Mouse (Mus musculus) lung, postnatal 4 days (tissue): ENCODE results near the gene Ltk.
"Not testable (repeated sequence)": the region's sequence is repeated elsewhere in the genome, so short reads cannot be mapped to it uniquely, and the experiment has no call there.

Experiments used
- DNase-seq, 2 experiments: peaks; one replicate each; pipeline ENCODE4 v3.0.0; 2021

Ltk gene

DNA sequence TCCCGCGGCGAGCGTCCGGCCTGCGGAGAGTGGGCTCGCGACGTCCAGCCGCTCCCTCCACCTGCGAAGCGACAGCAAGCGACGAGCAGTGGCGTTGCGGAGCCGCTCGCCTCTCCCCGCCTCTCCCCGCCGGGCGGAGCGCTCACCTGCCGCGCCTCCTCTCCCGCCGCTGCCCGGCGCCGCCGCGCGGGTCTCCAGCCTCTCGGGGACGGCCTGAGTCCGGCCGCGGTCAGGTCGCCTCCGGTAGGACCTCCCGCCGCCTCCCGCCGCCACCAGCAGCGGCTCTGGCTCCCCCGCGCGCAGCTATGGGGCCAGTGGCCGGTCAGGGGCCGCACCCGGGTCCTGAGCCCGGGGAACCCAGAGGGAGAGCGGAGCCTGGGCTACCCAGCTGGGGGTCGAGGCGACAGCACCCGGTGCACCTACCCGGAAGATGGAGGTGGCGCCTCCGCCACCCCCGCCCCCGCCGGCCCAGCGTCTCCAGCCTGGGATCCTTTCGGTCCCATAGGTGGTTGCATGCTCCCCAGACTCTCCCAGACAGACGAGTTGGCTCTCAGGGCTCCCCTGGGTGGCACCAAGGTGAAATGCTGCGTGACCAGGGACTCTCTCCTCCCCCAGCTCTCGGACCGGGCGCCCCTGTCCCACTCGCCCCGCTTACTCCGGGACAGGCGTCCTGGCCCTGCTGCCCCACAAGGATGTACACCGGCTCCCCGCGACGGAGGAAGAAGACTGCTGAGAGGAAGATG, 2.0 kb downstream of the Ltk start:
- peak; percentile 46 to 54 for DNase-seq

DNA sequence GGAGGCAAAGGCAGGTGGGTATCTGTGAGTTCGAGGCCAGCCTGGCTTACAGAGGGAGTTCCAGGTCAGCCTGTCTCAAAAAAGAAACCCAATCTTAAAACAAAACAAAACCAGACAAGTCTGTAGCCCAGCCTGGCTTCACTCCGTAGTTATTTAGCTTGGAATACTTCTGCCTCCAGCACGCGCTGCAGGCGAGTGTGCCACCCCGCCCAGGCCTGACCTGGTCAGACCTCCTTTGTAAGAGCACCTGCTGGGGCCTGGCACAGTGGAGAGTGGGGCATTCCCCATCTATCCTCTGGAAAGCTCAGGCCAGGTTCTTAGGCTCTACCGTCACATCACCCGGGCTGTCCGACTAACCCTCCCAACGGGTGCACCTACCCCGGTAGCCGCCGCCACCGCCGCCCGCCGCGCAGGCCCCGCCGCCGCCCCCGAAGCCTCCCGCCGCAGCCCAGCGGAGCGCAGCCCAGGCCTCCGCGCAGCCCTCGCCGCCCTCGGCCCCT, 2.6 kb downstream of the Ltk start:
- DNase-seq: no peak

DNA sequence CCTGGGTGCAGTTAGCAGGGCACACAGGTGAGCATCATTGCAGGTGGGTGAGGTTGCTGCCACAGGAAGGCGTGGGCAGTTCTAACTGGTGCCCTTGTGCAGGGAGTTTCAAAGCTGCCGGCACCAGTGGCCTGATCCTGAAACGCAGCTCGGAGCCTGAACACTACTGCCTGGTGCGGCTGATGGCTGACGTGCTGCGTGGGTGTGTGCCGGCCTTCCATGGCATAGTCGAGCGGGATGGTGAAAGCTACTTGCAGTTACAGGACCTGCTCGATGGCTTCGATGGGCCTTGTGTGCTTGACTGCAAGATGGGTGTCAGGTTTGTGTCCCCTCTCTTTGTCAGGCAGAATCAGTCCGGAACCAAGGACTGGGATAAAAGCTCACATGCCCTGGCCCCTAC, 11.0 kb downstream of the Ltk start:
- DNase-seq: no peak

DNA sequence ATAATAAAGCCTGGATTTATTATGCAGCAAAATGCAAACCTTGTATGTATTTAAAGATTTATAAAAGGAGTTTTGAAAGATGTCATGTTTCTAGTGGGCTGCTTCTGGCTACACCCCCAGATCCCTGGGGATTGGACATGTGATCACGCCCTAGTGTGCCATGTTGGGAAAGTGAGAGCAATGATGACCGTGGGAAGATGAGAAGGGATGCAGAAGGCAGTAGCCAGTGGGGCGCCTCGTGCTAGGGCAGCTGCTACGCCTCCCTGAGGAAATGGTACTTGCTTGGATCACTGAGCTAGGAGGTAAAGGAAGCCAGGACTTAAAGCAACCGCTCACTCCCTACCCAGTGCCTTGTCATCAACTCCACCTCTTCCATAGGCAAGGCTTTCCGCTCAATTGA, 12.7 kb downstream of the Ltk start:
- no peak for DNase-seq

DNA sequence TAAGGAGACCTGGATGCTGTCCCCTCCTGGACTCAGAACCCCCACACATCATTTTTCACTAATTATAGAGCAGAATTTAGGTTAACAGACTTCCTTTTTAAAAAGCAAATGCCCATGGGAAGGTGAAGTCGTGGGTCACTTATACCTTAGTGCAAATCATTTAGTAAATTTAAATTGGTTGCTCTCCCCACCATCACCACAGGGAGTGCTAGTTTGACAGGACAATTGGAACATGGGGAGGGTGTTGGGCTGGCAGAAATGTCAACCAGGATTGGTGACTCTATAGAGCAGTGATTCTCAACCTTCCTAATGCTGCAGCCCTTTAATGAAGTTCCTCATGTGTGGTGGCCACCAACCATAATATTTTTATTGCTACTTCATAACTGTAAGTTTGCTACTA, 14.9 kb downstream of the Ltk start:
- peak in 1 of 2 experiments; percentile 34 for DNase-seq

DNA sequence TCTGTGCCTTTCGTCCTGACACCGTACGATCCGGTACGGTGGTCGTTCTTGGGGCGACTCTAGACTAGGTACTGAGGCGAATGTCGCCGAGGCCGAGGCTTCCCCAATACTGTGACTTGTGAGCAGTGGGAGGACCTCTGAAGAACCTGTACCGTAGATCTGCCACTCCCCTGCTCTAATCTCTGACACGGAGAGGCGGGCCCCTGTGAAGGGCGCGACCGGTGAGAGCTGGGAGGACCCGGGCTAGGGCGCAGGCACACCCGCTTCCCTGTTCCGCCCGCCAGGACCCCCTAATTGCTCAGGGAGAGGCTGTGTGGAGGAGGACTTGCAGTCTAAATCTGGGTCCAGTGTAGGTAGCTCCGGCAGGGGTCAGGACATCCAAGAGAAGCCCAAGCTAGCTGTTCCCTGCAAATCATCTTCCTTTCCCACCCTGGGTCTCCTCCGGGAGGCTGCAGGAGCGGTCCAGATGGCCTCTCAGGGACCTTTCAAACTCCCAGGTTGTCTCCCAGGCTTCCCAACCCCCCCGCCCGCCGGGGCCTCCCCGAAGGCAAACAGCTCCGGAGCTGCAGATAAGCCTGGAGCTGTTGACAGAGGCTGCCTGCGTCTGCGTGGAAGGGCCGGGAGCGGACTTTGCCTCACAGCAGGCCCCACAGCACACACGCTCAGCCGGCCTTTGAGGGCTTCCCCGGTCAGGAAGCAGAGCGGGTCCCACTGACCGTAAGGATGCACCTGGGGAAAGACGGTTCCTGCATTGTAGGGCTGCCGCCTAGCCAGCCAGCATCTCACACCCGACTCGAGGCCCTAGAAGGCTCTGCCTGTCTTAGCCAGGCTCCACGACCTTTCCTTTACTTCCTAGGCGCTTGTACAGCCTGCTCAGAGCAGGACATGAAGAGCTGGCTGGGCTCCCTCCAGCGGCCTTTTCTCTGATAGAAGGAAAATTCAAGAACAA, 15.8 kb downstream of the Ltk start:
- DNase-seq: peak; percentile 35 to 50

DNA sequence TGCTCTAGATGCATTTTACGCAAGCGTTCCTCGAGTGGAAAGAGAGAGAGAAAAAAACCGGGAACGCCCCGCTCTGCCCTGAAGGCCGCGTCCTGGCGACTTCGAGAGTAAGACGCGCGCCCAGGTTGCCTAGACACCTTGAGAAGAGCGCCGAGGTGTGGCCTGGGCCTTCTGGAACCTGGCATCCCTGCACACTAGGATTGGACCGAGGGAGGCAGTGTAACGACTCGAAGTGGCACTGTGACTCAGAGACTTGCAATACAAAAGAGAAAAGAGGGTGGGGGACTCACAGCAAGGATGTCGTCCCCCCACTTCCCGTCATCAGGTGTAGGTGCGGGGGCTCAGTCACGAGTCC, 16.4 kb downstream of the Ltk start:
- DNase-seq: peak; percentile 34 to 53

DNA sequence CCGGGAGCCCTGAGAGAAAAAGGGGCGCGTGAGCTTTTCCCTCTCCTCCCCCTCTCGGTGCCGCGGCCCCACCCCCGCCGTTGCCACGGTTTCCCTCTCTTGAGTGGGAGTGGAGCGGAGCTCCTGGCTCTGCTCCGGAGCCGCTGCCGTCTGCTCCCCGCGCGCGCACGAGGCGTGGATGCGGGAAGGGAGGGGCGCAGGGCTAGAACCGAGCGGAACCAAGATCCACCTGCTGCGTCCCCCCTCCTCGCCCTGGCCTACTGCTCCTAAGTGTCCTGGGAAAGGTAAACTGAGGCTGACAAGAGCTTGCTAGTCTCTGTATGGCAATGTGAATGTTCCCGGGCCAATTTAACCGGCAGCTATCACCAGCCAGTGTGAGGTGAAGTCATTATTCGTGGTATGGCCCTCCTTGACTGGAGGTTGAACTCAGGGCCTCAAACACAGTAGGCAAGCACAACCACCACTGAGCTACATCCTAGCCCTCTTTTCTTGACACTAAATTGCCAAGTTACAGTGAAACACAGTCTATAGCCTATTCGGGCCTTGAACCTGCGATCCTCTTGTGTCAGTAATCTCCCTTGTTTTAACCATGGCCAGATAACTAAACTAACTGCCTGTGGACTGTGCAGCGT, 16.9 kb downstream of the Ltk start:
- no peak for DNase-seq

DNA sequence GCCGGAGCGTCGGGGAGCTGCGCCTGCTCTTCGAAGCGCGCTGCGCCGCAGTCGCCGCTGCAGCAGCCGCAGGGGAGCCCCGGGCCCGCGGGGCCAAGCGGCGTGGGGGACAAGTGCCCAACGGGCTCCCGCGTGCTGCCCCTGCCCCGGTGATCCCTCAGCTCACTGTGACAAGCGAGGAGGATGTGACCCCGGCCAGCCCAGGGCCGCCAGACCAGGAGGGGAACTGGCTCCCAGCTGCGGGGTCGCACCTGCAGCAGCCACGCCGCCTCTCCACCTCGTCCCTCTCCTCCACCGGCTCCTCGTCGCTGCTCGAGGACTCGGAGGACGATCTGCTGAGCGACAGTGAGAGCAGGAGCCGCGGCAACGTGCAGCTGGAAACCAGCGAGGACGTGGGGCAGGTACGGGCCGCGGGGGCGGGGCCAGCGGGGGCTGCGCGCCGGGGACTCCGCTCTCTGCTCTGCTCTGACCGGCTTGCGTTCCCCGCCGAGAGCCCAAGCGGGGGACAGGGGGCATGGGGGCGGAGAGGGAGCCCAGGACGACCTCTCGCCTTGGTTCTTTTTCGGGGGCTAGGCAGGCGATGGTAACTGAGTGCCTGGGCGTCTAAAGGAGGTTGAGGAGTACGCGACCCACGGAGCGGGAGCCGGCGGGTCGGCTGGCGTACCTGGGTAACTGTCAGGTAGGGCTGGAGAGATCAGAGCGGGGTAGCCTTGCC, 17.6 kb downstream of the Ltk start:
- peak; percentile 43 to 52 for DNase-seq

DNA sequence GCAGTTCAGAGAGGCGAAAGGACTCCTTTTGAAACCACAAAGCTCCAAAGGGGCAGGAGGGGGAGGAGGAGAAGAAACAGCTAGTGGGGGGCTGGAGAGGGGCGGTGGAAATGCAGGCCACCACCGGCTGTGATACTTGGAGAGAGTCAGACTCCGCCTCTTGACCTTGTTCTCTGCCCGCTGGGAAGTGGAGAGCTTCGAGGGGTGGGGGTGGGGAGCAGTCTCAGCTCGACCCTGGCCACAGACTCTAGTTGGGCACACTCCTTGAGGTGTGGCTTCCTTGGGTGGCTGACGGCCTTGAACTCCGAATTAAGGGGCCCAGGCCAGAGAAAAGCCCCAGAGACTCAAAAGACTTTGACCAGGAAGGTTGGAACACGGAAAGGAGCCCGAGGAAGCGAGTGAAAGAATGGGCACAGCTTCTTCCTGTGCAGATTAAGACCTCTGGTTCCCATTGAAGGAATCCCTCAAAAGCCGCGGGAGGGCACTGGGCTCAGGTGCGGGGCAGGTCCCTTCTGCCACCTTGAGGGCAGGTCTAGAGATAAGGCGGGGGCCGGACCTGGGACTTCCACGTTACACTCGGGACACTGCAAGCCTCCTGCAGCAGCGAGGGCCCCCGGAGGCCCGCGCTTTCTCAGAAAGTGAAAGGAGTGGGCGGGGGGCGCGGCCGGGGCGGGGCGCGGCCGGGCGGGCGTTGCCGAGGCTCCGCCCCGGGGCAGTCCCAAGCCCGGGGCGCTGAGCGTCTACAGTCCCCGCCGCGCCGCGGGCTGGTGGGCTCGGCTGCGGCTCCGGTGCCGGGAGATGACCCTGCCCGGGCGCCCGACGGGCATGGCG, 18.4 kb downstream of the Ltk start, which contains the start of gene Itpka:
Gene Itpka, plus strand, starts transcription at position 757 of the 831 bp plus-strand sequence.
- peak; percentile 71 to 75 for DNase-seq

DNA sequence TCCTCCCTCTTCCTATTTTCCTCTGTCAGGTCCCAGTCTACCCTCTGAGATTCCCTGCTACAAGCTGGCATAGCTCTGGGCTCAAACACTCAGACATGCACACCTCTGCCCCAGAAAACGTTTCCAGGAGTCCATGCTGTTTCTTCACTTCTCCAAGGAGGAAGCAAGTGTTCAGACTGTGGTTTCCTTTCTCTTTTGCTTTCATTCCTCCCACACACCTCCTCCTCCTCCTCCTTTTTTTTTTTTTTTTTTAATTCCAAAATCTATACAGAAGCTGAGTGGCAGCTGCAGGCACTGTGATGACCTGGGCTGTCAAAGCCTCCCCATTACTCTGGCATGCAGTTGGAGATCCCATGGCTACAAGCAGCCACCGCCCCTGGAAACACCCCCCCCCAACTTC, 19.7 kb downstream of the Ltk start:
- DNase-seq: no peak

DNA sequence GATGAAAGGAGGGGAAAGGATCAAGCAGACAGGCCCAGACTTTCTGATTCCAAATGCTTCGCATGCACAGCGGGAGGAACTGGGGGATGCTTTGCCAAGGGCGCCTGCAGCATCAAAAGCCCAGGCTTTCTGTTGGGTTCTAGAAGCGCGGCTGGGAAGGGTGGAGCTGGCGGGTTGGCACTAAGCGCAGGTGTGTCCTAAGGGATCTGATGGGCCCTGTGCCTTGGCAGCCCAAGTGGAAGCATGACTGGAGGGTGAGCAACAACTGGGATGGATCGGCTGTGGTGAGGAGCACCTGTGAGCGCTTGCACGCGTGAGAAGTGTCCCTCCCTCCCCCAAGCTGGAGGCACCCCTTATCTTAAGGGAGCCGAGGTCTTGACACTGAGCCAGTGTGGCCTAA, 23.1 kb downstream of the Ltk start:
- DNase-seq: no peak

DNA sequence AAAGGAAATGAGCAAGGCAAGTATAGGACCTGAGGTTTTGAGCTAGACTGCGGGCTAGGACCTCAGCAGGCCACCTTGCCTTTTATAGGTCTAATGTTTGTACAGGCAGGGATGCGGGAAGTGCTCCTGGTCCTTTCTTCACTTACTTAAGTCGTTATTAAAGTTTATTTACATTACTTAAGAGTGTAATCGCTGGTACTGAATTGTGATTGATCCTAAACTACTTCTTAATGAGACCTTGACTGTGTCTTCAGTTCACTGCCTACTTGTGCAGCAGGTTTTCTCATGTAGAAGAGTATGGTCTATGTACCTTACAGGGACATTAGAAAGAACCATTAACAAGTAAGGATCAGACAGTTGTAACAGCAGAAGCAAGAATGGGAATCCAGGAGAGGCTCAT, 29.5 kb downstream of the Ltk start:
- DNase-seq: no peak

DNA sequence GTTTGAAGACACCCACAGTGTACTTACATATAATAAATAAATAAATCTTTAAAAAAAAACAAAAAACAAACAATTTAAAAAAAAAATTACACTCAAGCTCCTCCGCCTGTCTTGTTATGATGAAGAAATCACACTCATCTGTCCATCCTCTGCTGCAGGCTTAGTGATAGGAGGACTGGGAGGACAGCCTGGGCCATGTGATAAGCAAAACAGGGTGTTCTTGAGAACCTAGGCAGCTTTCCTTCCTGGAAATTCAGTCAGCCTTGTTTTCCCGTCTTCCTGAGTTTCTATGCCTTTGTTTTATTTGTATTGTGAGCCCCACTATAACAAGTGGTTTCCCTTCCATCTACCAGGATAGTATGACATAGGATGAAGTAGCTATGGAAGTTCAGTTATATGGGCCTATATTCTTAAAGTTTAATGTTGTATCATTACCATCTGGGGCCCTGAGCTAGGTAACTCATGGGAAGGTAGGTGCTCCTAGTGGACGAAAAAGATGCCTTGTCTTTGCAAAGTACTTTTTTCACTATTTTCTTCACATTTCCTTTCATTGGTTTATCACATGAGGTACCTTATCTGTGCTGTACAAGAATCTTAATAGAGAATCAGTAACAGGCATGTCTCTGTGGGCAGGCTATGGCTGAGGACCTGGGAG, 32.3 kb downstream of the Ltk start:
- no peak for DNase-seq

DNA sequence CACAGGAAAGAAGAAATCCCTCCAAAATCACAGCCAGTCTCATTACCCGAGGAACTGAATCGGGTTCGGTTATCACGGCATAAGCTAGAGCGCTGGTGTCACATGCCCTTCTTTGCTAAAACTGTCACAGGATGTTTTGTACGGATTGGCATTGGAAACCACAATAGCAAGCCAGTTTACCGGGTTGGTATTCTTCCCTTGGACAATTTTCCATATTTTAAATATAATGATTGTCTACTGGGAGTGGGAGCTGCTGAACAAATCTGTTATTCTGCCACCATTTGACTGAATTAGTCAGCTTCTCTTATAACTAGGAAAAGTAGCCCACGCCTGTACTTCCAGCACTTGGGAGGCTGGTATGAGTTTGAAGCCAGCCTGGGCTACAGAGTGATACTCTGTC, 39.2 kb downstream of the Ltk start:
- DNase-seq: no peak

DNA sequence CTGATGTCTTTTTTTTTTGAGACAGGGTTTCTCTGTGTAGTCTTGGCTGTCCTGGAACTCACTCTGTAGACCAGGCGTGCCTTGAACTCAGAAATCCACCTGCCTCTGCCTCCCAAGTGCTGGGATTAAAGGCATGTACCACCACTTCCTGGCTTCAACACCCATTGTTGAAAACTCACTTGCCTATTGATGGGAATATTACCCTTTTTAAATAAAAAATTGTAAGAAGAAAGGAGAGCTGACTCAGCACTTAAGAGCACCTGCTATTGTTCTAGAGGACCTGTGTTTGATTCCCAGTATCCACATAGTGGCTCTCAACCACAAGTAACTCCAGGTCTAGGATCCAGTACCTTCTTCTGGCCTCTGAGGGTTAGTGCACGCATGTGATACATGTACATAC, 44.4 kb downstream of the Ltk start:
- not testable (repeated sequence) for DNase-seq

DNA sequence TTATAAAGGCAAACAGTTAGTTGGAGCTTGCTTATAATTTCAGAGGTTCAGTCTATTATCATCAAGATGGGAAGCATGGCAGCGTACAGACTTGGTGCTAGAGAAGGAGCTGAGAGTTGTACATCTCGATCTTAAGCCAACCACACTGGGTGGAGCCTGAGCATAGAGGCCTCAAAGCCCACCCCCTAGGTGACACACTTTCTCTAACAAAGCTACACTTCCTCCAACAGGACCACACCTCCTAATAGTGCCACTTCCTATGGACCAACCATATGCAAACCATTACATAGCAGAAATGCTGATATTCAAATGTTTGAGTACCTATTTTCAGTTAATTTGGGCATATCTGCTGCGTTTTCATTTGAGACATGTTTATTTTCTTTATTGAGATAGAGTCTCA, 50.2 kb downstream of the Ltk start:
- DNase-seq: no peak

DNA sequence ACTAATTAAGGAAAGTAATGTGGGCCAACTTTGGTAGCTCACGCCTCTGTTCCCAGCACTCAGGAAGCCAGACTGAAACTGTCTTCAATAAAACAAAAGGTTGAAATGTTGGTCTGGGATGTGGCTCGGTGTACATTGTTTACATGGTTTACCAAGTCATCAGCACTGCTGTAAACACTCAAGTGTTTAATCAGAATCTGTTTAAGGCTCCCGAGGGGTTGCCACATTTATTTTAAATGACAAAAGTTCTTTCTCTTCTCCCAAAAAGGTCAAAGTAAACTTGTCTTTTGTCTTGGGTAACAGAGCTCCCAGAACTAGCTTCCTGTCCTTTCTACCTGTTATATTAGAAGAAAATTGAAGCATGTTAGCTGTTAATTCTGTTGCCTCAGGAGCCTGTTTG, 52.6 kb downstream of the Ltk start:
- DNase-seq: no peak

DNA sequence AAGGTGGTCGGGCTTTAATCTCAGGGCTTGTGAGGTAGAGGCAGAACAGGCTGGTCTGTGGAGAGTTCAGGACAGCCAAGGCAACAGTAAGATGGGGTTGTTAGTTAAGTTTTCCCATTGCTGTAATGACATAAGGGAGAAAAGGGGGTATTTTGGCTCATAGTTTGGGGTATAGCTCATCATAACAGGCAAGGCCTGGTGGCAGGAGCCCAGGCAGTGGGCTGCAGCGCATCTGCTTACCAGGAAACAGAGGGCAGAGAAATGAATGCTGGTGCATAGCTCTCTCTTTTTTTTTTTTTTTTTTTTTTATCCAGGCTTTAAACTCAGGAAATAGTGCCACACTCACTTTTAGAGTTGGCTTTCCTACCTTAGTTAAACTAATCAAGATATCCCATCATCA, 57.1 kb downstream of the Ltk start:
- no peak for DNase-seq
